Mouse (Mus musculus): Measurements from ENCODE around the gene Higd1c.
"Not testable (repeated sequence)": the region's sequence is repeated elsewhere in the genome, so short reads cannot be mapped to it uniquely, and the experiment has no call there.

Higd1c gene

DNA sequence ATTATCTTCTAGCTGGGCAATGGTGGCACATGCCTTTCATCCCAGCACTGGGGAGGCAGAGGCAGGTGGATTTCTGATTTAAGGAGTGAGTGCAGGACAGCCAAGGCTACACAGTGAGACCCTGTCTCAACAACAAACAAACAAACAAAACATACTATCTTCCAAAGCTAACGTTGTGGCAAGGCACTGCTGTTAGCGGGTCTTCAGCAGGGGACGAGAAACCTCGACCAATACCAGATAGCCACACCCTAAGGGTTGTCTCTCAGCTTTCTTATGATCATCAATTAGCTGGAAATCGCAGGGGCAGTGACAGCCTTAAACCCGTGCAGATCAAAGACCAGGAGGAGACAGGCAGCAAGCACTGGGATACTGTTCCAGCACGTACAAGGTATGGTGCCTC is at the start of gene Higd1c:
Higd1c (plus strand) TSS at position 301 of the 400 bp plus-strand sequence.
- in situ Hi-C loops (cut with MboI, MseI) = no loop called here

DNA sequence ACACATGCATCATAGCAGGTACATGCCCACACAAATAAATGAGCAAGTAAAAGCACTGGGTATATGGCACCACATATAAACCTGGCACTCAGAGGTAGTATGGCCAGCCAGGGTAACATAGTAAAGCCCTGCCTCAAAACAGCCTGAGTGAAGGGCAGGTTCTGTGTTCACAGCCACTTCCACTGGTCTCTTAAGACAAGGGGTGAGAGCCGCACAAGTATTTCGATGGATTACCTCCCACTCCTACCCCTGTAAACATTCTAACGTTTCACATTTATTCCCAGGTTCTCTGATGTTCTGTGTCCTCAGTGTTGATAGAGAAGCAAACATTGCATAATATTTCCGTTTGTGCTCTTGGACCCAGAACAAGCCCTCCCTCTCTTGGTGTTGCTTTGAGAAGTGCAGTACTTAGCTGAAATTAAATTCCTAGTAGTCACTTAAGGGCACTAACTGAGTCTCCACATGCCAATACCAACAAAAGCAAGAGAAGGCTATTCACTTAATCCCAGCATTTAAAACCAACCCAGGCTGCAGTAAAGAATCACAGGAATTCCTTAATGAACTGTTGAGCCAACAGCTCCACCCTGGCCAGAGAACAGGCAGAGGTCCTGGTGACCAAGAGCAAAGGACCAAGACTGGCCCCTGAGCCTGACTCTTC is 46.2 kb upstream of the Higd1c start:
- in situ Hi-C loops (cut with MboI, MseI) = not testable (repeated sequence)

DNA sequence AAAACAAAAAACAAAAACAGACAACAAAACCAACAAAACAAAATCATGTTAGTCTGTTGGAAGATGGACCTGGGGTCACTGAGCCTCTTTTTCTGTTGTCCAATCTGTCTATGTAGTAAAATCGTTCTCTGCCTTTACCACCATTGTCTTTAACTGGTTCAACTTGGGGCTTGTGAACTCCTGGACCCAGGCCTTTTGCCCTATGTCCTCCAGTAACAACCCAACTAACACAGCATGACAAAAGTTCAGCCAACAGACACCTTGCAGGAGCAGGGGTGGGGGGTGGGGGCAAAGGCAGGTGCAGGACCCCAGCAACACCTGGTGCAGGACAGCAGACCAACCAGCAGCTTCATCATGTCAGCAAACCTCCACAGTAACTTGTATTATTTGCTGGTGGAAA is 44.5 kb upstream of the Higd1c start:
- in situ Hi-C loops (cut with MboI, MseI) = no loop called here

DNA sequence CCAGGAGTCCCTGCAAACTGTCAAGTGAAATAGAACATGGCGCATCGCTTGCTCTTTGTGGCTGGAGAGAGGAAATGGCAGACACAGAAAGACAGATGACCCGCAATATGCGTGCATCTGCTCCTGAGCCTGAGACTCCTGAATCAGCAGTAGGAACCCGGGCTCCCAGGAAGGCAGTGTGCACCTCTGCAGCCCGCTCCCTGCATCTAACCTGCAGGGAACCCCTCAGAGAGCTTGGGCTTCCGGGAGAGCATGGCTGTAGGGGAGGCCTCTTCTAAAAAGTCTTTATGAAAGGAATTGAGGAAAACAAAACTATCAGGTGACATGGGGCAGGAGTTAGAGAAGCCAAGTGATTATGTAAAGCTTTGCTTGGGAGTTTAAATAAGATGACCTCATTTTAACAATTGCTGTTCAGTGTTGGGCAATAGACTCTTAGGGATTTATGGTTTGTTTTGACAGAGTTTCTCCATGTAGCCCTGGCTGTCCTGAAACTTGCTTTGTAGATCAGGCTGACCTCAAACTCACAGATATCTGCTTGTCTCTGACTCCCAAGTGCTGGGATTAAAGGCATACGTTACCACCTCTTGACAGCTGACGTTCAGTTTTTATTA is 43.9 kb upstream of the Higd1c start:
- in situ Hi-C loops (cut with MboI, MseI) = no loop called here

DNA sequence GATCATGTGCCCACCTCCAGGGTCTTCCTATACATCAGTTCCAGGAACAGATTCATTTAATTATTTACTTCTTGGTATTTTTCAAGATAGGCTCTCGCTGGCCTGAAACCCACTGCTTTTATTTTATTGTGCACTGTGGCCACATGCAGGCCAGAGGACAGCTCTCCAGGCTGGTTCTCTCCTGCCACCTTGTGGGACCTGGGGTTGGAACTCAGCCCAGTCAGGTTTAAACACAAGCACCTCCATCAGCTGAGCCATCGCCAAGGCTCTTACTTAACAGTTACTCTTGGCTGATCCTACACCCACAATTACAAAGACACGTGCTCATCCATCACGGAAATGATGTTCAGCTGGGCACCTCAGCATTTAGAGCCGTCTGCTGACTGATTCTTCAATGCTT is 43.2 kb upstream of the Higd1c start:
- in situ Hi-C loops (cut with MboI, MseI) = no loop called here

- in situ Hi-C loops (cut with MboI, MseI) = no loop called here
These were observed 40.2 kb upstream of the Higd1c start for GRCm38 (mm10) chr15:100324021-100324591.

- in situ Hi-C loops (cut with MboI, MseI) = no loop called here
These were observed 39.1 kb upstream of the Higd1c start for GRCm38 (mm10) chr15:100325235-100325634.

DNA sequence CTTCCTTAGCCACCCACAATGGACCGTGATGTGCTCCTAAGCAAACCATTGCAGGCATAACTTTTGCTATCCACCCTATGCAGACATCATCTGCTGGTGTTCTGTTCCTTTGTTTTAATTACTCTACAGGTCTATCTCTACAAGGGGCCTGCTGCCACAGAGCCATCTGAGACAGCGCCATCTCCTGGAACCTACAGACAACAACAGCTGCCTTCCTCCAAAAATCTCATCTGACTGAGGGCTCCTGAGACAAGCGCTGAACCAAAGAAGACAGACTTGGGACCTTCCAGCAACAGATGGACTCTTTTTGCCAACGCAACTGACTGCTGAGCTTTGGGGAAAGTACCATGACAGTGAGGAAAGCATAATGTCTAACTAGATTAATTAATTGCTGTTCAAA is 36.3 kb upstream of the Higd1c start:
- in situ Hi-C loops (cut with MboI, MseI) = not testable (repeated sequence)

GRCm38 (mm10) chr15:100329336-100329735 is 35.0 kb upstream of the Higd1c start:
- in situ Hi-C loops (cut with MboI, MseI) = not testable (repeated sequence)

DNA sequence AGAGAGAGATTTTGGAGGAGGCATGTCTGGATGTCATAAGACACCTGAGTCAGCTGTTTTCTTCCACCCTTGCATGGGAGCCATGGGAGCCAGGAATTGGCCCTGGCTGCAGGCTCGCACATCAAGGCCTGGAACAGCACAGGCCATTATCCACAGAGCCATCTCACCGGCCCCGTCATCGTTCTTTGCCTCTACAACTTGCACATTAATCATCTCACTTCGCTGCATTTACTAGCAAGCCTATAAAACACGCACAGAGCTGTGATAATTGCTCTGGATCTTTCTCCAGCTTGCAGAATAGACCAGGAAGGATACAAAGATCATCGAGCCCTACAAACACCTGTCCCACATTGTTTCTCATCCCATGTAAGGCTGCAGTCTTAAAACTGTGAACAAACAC is 33.6 kb upstream of the Higd1c start:
- in situ Hi-C loops (cut with MboI, MseI) = loop anchor here (5.0 kb wide), 1 partner anchor 47 kb away; no protein-coding TSS in a partner anchor

DNA sequence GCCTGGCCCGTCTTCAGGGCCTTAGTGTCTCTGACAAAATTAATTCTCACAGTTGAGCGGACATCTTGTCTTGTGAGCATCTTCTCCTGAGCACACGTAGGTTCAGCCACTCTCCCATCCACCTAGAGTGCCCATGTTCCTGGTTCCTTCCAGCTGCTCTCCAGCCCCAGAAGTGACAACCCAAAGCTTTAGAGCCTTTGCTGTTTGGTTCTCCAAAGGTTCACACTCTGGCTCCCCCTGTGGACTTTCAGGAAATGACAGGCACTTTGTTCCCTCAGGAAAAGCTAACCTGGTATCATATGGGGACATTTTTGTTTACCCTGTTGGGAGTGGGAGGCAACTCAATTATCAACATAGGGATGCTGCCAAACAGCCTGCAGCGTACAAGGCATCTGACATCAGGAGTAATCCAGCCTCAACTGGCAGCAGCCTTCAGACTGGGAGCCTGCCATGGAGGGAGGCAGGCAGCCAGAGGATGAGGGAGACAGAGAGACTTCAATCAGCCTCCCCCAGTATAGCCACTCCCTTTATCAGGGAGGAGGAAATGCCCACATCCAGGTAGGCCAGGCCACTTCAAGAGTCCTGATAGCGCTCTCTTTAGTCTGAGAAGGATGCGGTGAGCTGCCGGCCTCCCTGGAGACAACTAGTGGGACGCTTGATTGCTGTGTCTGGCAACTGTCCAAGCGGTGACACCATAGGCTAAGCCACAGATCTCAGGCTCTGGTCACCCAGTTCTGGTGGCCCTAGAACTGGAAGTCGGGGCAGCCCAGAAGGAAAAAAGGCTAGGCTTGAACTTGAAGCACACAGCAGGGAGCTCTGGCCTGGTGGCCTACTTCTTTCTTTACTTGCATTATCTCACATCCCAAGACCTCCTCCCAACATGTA is 32.0 kb upstream of the Higd1c start:
- in situ Hi-C loops (cut with MboI, MseI) = loop anchor here (5.0 kb wide), 1 partner anchor 45 kb away; no protein-coding TSS in a partner anchor

- in situ Hi-C loops (cut with MboI, MseI) = loop anchor here (5.0 kb wide), 1 partner anchor 43 kb away; no protein-coding TSS in a partner anchor
These were observed 29.7 kb upstream of the Higd1c start, which contains the start of gene Mettl7a3 for GRCm38 (mm10) chr15:100334629-100335028. Gene Mettl7a3 (plus strand): TSS chr15:100334929.

DNA sequence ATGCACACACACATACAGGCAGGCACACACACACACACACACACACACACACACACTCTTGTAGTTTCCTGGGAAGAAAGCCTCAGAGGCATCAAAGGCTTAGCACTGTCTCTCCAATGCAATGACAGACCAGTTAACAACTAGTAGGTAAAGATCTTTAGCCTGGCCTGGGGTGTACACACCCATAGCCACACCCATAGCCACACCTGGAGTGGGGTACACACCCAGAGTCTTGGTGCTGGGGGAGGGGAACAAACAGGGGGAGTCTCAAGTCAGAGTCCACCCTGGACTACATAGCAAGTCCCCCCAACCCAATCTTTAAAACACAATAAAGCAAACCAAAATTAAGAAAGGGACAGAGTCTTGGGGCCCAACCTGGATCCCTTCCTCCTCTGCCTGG is 27.0 kb upstream of the Higd1c start:
- in situ Hi-C loops (cut with MboI, MseI) = not testable (repeated sequence)

DNA sequence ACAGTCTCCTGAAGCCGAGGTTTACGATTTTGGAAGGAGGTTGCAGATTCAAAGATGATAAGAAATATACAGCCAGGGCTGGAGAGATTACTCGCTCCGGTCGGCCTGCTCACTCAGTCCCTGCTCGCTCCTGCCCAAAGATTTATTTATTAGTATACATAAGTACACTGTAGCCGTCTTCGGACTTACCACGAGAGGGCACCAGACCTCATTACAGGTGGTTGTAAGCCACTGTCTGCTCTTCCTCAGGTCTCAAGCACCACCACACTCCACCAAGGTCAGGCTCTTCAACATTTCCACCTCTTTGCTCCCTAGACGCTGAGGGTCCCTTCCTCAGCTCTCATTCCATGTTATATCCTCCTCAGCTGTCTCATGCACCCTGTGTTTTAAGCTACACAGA is 26.5 kb upstream of the Higd1c start:
- in situ Hi-C loops (cut with MboI, MseI) = not testable (repeated sequence)

GRCm38 (mm10) chr15:100341314-100341980 is 22.9 kb upstream of the Higd1c start:
- in situ Hi-C loops (cut with MboI, MseI) = loop anchor here (10.0 kb wide), 1 partner anchor 113 kb away; no protein-coding TSS in a partner anchor

GRCm38 (mm10) chr15:100345484-100345883 is 18.9 kb upstream of the Higd1c start:
- in situ Hi-C loops (cut with MboI, MseI) = loop anchor here (10.0 kb wide), 1 partner anchor 109 kb away; no protein-coding TSS in a partner anchor

DNA sequence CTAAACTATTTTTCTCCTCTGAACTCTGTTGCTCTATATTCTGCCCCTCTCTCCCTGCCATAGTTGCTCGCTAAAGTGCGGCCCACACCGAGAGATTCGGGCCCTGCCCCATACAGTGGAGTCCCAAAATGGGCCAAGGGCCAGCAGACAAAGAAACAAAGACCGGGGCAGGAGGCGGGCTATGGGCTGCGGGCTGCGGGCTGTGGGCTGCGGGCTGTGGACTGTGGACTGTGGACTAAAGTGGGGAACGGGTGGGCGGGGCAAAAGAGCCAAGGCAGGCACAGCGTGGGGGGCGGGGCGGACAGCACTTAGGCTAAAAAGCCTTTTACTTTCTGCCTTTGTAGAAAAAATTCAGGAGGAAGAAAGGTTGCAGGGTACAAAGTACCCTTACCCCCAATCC is 17.6 kb upstream of the Higd1c start:
- in situ Hi-C loops (cut with MboI, MseI) = loop anchor here (10.0 kb wide), 1 partner anchor 108 kb away; no protein-coding TSS in a partner anchor

- in situ Hi-C loops (cut with MboI, MseI) = loop anchor here (10.0 kb wide), 1 partner anchor 105 kb away; no protein-coding TSS in a partner anchor
These were observed 14.8 kb upstream of the Higd1c start for GRCm38 (mm10) chr15:100349496-100349895.

GRCm38 (mm10) chr15:100351501-100352060 is 12.8 kb upstream of the Higd1c start:
- in situ Hi-C loops (cut with MboI, MseI) = loop anchor here (5.0 kb wide), 1 partner anchor 46 kb away; no protein-coding TSS in a partner anchor

DNA sequence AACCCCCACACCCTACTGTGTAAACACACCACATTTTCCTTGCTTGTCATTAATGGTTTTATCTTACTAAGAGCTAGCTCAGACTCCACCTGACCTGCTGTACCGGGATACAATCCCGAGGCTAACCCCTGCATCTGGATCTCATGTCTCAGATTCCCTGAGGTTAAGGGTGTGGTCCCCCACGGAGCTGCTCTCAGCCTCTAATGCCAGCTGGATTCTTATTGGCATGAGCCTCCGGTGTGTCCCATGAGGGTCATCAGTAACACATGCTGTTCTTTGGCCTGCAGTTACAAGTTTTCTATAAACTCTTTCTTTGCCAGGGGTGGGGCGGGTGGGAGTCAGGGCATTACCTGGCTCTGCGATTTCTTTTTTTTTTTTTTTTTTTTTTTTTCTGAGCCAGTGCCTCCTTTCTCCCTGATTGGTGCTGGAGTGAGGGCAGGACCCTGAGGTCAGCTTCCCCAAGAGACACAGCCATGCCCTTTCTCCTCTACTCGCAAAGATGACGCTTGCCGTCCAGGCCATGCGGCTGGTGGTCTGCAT is 11.6 kb upstream of the Higd1c start, which contains the start of the genes Methig1 and Mettl7a2:
Methig1 (plus strand) TSS at position 439 of the 540 bp plus-strand sequence.
Mettl7a2 (plus strand) TSS at position 490 of the 540 bp plus-strand sequence.
- in situ Hi-C loops (cut with MboI, MseI) = loop anchor here (5.0 kb wide), 1 partner anchor 45 kb away; no protein-coding TSS in a partner anchor
